Mouse (Mus musculus): ENCODE measurements around the gene Krt9. TPM values are rescaled to one million over a fixed set of nuclear protein-coding genes. Genes with fewer than 3 reads are reported as not detected.

The Krt9 gene
- polyA plus RNA-seq, 1 experiment from 2014 or later: not detected

DNA sequence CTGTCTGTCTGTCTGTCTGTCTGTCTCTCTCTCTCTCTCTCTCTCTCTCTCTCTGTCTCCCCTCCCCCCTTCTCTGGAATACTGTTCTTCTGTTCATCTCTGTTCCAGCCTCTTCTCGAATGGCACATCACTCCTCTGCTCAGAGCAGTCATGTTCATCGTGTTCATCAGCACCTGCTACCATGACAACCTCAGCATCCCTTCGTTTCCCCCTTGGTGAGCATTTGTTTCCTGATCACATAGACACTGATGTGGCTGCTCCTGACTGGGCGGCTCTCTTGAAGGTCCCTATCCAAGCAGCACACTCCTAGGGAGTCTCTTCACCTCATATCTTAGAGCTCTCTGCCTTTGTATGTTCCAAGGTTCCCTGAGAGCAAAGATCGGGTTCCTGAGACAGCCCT lies 14.7 kb downstream of the Krt9 start:
- DNase-seq (ENCODE audit: low spot score): no peak
- H3K27ac ChIP-seq: no peak overlapping the region
- no peaks in the 10 kb centered on the region for H3K36me3 ChIP-seq
- no peaks in the 10 kb centered on the region for H3K9me3 ChIP-seq (replicated peaks)
- no peaks in the 10 kb centered on the region for H3K27me3 ChIP-seq (ENCODE audit: low read depth, poor library complexity, severe bottlenecking)
- no peaks in the 10 kb centered on the region for H3K4me1 ChIP-seq
- H3K4me3 ChIP-seq: no peak overlapping the region
- 83% methylated on average over 5 of the region's 5 CpGs for WGBS

DNA sequence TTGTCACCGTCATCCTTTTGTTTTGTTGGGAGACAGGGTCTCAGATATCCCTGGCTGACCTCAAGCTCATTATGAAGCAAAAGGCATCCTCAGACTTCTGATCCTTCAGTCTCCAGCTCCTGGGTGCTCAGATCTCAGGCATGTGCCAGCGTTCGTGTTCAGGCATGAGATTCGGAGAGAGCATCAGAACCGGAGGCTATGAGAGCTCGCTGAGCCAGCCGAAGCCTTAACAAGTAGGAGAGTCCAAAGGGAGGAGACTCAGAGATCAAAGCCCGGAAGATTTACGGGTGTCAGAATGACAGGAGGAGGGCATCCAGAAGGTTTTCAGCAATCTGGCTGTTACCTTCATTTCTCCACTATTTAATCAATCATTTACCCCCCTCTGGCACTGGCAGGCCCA lies 16.3 kb downstream of the Krt9 start:
- no peak for DNase-seq (ENCODE audit: low spot score)
- H3K36me3 ChIP-seq: no peaks in the 10 kb centered on the region
- no peak overlapping the region for H3K27ac ChIP-seq
- 45% methylated on average over 9 of the region's 9 CpGs for WGBS
- H3K4me3 ChIP-seq: no peak overlapping the region
- no peaks in the 10 kb centered on the region for H3K27me3 ChIP-seq (ENCODE audit: low read depth, poor library complexity, severe bottlenecking)
- no peaks in the 10 kb centered on the region for H3K9me3 ChIP-seq (replicated peaks)
- H3K4me1 ChIP-seq: no peaks in the 10 kb centered on the region

DNA sequence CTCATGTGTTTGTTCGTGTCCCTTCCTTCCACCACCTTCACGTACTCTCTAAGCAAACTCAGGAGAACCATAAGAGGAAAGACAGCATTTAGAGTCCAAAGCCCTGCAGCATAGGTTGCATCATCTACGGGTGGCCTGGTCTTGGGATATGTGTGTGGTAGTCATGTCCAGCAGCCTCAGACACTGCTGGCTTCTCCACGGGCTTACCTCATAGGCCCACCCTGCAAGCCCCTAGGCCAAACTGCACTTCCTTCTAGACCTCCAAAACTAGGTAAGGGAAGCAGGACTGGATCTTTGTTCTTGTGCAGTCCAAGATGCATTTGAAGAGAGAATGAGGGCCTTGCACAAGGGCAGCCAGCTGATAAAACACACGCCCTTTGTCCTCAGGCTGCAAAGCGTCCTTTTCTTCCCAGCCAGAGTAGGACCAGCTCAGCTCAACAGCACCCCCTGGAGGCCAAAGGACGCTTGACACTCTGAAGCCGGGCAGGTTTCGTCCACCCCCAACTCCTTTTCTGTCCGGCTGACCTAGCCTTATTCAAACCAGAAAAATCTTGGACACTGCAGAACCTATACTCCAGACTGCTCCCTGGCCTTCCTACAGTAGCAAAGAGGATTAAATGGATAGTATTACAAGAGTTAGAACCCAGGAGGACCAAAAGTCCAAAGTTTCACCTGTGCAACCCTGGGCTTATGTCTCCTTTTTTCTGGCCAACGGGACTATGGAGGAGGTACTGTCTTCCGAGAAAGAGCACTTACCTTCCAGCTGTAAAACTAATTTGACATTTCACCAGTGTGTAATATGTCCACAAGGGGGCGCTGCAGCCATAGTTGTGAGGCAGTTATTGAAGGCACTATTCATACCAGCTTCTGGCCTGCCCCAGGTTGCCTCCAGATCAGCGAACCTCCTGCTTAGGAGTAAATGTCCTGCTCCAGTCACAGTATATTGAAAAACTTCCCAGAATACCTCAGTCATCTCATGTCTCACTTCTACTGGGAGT lies 24.0 kb downstream of the Krt9 start:
- H3K4me3 ChIP-seq: no peak overlapping the region
- peaks cover 23% of the 10 kb centered on the region for H3K4me1 ChIP-seq
- no peaks in the 10 kb centered on the region for H3K27me3 ChIP-seq (ENCODE audit: low read depth, poor library complexity, severe bottlenecking)
- WGBS: 36% methylated on average over 14 of the region's 14 CpGs
- H3K9me3 ChIP-seq (replicated peaks): no peaks in the 10 kb centered on the region
- no peaks in the 10 kb centered on the region for H3K36me3 ChIP-seq
- DNase-seq (ENCODE audit: low spot score): peak; percentile 91
- peak overlapping the region; percentile 47 for H3K27ac ChIP-seq

DNA sequence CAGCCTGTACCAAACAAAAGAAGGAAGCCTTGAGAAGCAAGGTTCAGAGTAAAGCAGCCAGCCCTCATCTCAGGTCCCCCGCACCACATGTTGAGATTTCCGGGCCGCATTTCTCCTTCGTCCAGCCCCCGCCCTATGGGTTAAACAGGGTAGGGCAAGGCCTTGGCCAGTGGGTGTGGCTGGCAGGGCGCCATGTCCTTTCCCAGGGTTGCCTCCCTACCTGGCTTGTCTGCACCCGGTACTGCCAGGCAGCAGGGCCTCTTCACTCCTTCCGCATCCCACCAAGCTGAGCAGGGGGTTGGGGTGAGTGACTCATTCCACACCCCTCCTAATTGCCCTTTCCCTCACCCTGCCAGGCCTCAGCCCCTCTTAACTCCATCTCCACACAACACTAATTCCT lies 25.0 kb downstream of the Krt9 start:
- H3K9me3 ChIP-seq (replicated peaks): no peaks in the 10 kb centered on the region
- DNase-seq (ENCODE audit: low spot score): no peak
- H3K36me3 ChIP-seq: no peaks in the 10 kb centered on the region
- no peaks in the 10 kb centered on the region for H3K27me3 ChIP-seq (ENCODE audit: low read depth, poor library complexity, severe bottlenecking)
- no peak overlapping the region for H3K4me3 ChIP-seq
- H3K4me1 ChIP-seq: peaks cover 25% of the 10 kb centered on the region
- WGBS: 73% methylated on average over 8 of the region's 8 CpGs
- H3K27ac ChIP-seq: peak overlapping the region; percentile 31

DNA sequence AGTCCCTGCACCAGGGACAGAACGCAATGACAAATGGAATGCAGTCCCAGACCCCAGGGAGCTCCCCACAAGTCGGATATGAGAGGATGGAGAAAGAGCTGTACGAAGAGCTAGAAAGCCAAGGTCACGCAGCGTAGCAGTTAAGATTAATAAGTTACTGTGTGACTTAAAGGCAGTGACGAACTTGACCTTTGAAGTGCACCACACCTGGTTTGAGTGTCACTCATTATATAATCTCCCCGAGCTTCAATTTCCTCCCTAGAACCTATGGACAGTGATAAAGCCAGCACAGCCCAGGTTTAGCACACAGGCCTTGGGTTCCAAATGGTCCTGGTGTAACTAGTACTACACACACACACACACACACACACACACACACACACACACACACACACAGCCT lies 28.7 kb downstream of the Krt9 start:
- 61% methylated on average over 7 of the region's 7 CpGs for WGBS
- no peaks in the 10 kb centered on the region for H3K27me3 ChIP-seq (ENCODE audit: low read depth, poor library complexity, severe bottlenecking)
- H3K36me3 ChIP-seq: no peaks in the 10 kb centered on the region
- peak overlapping the region; percentile 30; the same call in 1 of the 2 replicates for H3K27ac ChIP-seq
- H3K9me3 ChIP-seq (replicated peaks): no peaks in the 10 kb centered on the region
- DNase-seq (ENCODE audit: low spot score): no peak
- peaks cover 25% of the 10 kb centered on the region for H3K4me1 ChIP-seq
- no peak overlapping the region for H3K4me3 ChIP-seq

DNA sequence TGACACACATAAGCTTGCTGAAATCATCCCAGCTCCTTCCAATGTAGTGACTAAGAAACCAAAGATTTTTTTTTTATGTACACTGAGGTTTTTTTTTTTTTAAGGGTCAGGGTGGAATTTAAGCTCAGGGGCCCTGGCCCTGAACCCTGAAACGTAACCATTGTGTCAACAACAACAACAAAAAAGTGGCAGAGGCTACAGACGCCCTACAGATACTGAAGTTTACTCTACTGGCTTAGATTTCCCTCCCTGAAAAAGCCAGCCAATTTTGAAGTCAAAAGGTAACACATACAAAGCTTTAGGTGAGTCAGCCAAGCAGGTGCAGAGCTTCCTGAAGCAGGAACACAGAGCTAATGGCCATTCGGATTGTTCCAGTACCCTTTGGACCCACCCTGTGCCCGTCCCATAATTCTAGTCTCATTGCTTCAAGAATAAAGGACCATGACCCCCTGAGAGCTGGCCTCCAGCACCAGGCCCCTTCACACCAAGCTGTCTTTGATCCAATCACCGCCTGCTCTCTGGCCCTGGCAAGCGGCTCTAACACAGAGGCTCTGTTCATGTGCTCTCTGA lies 35.1 kb downstream of the Krt9 start:
- WGBS: 60% methylated on average over 6 of the region's 6 CpGs
- peaks cover 4% of the 10 kb centered on the region for H3K4me1 ChIP-seq

DNA sequence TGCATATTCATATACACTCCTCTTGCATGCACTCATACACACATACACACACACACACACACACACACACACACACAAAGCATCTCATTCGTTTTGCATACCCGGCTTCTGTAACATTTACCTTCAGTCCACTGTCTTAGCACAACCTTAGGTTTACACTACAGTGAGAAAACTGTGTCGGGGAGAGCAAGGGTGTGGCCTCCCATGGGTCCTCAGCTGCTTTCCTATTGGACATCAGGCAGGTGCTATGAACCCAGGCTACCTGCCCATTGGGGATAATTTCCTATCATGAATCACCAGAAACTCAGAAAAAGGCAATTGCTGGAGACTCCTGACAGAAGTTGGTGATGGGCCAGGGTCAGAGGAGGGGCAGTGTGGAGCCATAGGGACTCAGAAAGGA lies 35.7 kb downstream of the Krt9 start:
- no peak overlapping the region for H3K4me3 ChIP-seq
- no peaks in the 10 kb centered on the region for H3K36me3 ChIP-seq
- no peak for DNase-seq (ENCODE audit: low spot score)
- H3K27me3 ChIP-seq (ENCODE audit: low read depth, poor library complexity, severe bottlenecking): no peaks in the 10 kb centered on the region
- 83% methylated on average over 3 of the region's 3 CpGs for WGBS
- H3K4me1 ChIP-seq: peaks cover 4% of the 10 kb centered on the region
- no peaks in the 10 kb centered on the region for H3K9me3 ChIP-seq (replicated peaks)
- no peak overlapping the region for H3K27ac ChIP-seq

More for the DNA sequence above, 35.1 kb downstream of the Krt9 start:
- H3K9me3 ChIP-seq (replicated peaks): no peaks in the 10 kb centered on the region
- H3K36me3 ChIP-seq: no peaks in the 10 kb centered on the region
- H3K27me3 ChIP-seq (ENCODE audit: low read depth, poor library complexity, severe bottlenecking): no peaks in the 10 kb centered on the region
- no peak overlapping the region for H3K4me3 ChIP-seq
- no peak for DNase-seq (ENCODE audit: low spot score)
- no peak overlapping the region for H3K27ac ChIP-seq

DNA sequence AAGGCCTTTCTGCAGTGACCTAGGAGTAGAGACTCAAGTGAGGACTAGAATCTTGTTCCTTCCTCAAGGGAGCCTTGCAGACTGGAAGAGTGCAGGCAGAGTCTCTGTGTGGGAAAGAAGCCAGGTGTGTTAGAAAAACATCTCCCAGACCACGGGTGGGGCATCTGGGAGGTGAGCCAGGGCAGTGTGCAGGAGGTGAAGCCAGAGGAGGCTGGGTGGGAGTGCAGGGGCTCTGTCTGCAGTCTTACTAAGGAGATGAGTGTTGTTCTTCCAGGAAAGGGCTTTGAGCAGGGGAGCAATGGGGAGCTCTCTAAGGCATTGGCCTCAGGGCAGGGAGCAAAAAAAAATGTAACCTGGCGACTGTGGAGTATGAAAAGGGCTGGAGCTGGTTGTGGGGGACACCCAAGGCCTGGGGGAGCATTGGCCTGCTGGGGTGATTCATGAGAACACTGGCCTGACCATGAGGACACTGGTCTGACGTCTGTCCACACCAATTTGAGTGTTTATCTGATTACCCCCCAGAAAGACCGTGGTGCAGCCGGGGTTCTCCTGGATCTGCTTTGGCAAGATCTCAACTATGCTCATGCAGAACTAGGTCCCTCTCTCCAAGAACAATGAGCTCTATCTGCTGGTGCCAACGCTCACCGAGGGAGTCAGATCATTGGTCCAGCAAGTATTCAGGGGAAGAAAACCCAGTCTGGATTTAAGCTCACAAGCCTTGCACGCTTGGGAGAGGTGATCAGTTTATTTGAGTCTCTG lies 37.4 kb downstream of the Krt9 start:
- 76% methylated on average over 8 of the region's 8 CpGs for WGBS
- Histone ChIP-seq H3K27me3 (ENCODE audit: low read depth, poor library complexity, severe bottlenecking) (no peaks in the 10 kb centered on the region), H3K4me1 (peaks cover 4% of the 10 kb centered on the region), H3K36me3 (no peaks in the 10 kb centered on the region), H3K9me3 (replicated peaks) (no peaks in the 10 kb centered on the region), H3K27ac (no peak overlapping the region), H3K4me3 (no peak overlapping the region)
- DNase-seq (ENCODE audit: low spot score): no peak

DNA sequence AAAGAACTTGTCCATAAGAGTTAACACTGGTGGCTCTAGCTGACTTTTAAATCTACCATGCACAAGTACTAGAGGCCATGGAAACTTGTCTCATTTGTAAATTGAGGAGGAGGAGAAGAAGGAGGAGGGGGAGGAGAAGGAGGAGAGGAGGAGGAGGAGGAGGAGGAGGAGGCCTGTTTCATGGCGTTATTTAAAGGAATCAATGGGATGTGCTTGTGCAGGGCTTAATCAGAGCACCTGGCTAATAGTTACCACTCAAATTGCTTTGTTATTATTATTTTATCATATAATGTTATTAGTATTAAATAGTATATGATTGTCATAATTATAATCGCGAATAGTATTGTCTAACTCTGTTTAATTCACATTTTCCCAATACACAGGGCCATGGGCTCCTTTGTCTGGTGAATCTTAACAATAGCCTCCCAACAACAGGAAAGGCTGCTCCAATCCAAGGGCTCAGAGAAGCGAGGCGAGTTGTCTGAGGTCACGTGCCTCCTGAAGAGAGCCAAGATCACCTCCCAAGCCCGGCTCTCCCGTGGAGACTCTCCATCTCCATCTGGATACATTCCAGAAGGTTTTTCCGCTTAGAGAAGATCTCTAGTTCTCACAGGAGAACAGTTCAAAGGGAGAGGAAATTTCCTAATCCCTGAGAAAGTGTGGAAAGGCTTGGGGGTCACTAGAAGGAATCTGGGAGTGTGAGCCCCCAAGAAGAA lies 44.3 kb downstream of the Krt9 start, which contains the start of gene Krt19:
Gene Krt19, minus strand, starts transcription at position 51 of the 716 bp plus-strand sequence.
- Histone ChIP-seq H3K27ac (no peak within 1 kb of the TSS), H3K36me3 (no peaks in the 10 kb centered on the region)
- 59% methylated on average over 9 of the region's 9 CpGs for WGBS

DNA sequence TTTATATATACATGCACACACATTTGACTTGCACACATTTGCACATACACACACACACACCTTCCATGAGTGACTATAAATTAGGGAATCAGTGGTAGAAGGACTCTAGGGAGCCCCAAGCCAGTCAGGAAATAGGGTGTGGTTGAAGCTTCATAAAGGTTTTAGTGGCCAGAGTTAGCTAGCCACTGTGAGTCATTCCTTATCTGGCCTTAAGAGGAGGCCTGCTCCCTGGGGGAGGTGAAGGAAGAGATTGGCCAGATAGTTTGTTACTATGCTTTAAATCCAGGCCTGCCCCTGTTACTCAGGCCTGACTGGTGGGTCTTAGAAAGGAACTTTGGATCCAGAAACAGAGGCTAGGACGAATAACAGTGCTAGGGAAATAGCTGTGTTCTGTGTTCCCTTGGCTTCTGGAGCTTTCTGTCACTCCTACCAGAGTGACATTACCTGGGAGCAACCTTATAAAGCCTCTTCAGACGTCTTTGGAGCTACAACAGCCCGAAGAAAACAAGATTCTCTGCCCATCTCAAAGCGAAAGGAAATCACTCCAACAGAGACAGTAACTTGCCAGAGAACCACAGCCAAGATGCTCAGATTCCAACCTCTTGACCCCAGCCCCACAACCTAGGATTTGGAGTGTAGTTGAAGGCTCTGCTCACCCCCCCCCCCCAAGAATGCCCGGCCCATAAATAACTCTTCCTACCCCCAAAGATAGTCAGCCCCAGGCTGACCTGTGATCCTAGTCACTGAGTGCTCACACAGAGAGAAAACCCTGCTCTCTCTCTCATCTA lies 45.3 kb downstream of the Krt9 start:
- H3K36me3 ChIP-seq: no peaks in the 10 kb centered on the region
- DNase-seq (ENCODE audit: low spot score): no peak
- peaks cover 40% of the 10 kb centered on the region for H3K27me3 ChIP-seq (ENCODE audit: low read depth, poor library complexity, severe bottlenecking)
- no peak overlapping the region for H3K27ac ChIP-seq
- no peaks in the 10 kb centered on the region for H3K9me3 ChIP-seq (replicated peaks)
- WGBS: 44% methylated on average over 5 of the region's 5 CpGs
- peaks cover 28% of the 10 kb centered on the region for H3K4me1 ChIP-seq
- H3K4me3 ChIP-seq: no peak overlapping the region

More for the DNA sequence above, 44.3 kb downstream of the Krt9 start, which contains the start of gene Krt19:
- peaks cover 28% of the 10 kb centered on the region for H3K4me1 ChIP-seq
- peaks cover 38% of the 10 kb centered on the region for H3K27me3 ChIP-seq (ENCODE audit: low read depth, poor library complexity, severe bottlenecking)
- H3K9me3 ChIP-seq (replicated peaks): no peaks in the 10 kb centered on the region
- no peak for DNase-seq (ENCODE audit: low spot score)
- H3K4me3 ChIP-seq: no peak within 1 kb of the TSS

DNA sequence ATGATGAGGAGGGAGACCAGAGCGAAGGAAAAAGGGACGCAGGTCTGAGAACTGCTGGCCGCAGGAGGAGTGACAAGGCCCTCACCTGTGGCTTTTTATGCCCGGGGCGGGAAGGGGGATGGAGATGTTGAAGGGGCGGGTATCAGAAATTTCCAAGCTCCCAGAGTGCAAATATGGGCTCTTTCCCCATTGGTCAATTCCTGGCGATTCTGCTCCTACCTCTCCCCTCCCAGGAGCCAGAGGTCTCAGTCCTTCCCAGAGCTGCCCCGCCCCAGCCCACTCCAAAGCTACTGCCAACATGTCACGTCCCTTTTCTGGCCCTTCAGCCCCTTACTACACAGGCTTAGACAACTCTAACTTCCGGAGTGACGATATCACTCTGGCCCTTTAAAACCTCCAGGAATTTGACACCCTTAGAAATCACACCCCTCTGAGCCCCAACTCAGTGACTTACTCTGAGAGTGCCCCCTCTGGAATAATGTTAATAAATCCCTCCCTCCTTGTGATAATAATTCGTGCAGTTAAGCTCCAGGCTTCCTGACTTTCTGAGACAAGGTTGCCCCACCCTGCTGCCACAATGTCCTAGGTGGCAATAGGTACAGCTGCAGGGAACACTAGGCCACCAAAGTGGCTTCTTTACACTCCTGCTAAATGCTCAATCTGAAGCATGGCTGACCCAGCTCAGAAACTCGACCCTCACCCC lies 47.0 kb downstream of the Krt9 start:
- H3K9me3 ChIP-seq (replicated peaks): no peaks in the 10 kb centered on the region
- DNase-seq (ENCODE audit: low spot score): peak; percentile 37
- H3K36me3 ChIP-seq: no peaks in the 10 kb centered on the region
- WGBS: 2% methylated on average over 13 of the region's 13 CpGs
- H3K4me3 ChIP-seq: peak overlapping the region; percentile 40
- peaks cover 40% of the 10 kb centered on the region for H3K27me3 ChIP-seq (ENCODE audit: low read depth, poor library complexity, severe bottlenecking)
- H3K27ac ChIP-seq: no peak overlapping the region
- peaks cover 29% of the 10 kb centered on the region for H3K4me1 ChIP-seq
